Mouse (Mus musculus) liver, adult 2 months (tissue): ENCODE data around the gene Heg1. TPM values are rescaled to one million over a fixed set of nuclear protein-coding genes. Genes with fewer than 3 reads are reported as not detected.

Experiments used
- DNase-seq: peaks from one replicate; pipeline ENCODE4 v3.0.0-alpha.2; 2011; ENCODE audit warnings: low read depth, low spot score; ENCODE audit errors: extremely low read depth
- H3K27ac ChIP-seq: fragments of 200-500 bp; replicated peaks from 2 replicates; pipeline ENCODE4 v1.5.1; 2012; ENCODE audit warnings: low read depth, mild to moderate bottlenecking, control low read depth, inconsistent platforms, low read length; ENCODE audit not compliant: insufficient read depth
- H3K27me3 ChIP-seq: fragments of 200-500 bp; 2 replicates; pipeline ENCODE4 v1.6.1; 2012; ENCODE audit warnings: mild to moderate bottlenecking, moderate library complexity, low read length, inconsistent platforms; ENCODE audit not compliant: control insufficient read depth, insufficient read depth
- H3K36me3 ChIP-seq: fragments of 200-500 bp; 2 replicates; pipeline ENCODE4 v1.6.1; 2012; ENCODE audit warnings: low read length, inconsistent platforms; ENCODE audit not compliant: control insufficient read depth, insufficient read depth
- H3K4me1 ChIP-seq: fragments of 200-500 bp; 2 replicates; pipeline ENCODE4 v1.6.1; 2011; ENCODE audit warnings: low read length; ENCODE audit not compliant: control insufficient read depth, insufficient read depth
- H3K4me3 ChIP-seq: fragments of 200-500 bp; 2 replicates; pipeline ENCODE4 v1.5.1; 2011; ENCODE audit warnings: low read depth, mild to moderate bottlenecking, control low read depth, low read length, moderate library complexity; ENCODE audit not compliant: insufficient read depth
- H3K79me2 ChIP-seq: fragments of 200-500 bp; 2 replicates; pipeline ENCODE4 v1.6.1; 2012; ENCODE audit warnings: inconsistent platforms, mild to moderate bottlenecking, low read length, moderate library complexity; ENCODE audit not compliant: control insufficient read depth, insufficient read depth
- H3K9ac ChIP-seq: fragments of 200-500 bp; 2 replicates; pipeline ENCODE4 v1.6.1; 2012; ENCODE audit warnings: low read depth, mild to moderate bottlenecking, control low read depth, inconsistent platforms, low read length
- CTCF ChIP-seq: fragments of 200-500 bp; IDR thresholded peaks from 2 replicates; pipeline ENCODE4 v1.5.1; 2011; ENCODE audit warnings: low read depth, low read length, control low read depth
- POLR2A ChIP-seq: fragments of 200-500 bp; IDR thresholded peaks from 2 replicates; pipeline ENCODE4 v1.6.1; 2011; ENCODE audit warnings: low read length, control low read depth; ENCODE audit not compliant: insufficient read depth; ENCODE audit errors: extremely low read depth
- WGBS: fragments of 180-500 bp; shearing (Covaris S2); methylation state at CpG from one replicate; pipeline ENCODE4 v1.1.7; 2018; 5-methylcytosine and 5-hydroxymethylcytosine counted together
- polyA plus RNA-seq: library from polyadenylated mRNA; depleted of rRNA; stranded (reverse); fragments of >200 nt; gene quantifications from 2 replicates; pipeline ENCODE4 v1.2.3, GENCODE M21; 2012
- total RNA-seq: library from RNA; depleted of rRNA; stranded (reverse); fragments of >200 nt; gene quantifications from 2 replicates; pipeline ENCODE4 v1.2.3, GENCODE M21; 2014

Heg1 gene
- total and polyA plus RNA-seq, 2 experiments: 5.8 to 8.6 TPM

- H3K4me1 ChIP-seq: no peaks in the 10 kb centered on the region; the same call in 1 of the 2 replicates
- no peaks in the 10 kb centered on the region for H3K27me3 ChIP-seq
- TF ChIP-seq CTCF (no peak), POLR2A (no peak)
- peaks cover 3% of the 10 kb centered on the region; the same call in 1 of the 2 replicates for H3K36me3 ChIP-seq
- no peak overlapping the region for H3K4me3 ChIP-seq
- H3K79me2 ChIP-seq: no peaks in the 10 kb centered on the region
- no peak overlapping the region for H3K9ac ChIP-seq
- H3K27ac ChIP-seq: no peak overlapping the region
- DNase-seq: no peak
- 92% methylated on average over 5 of the region's 5 CpGs for WGBS
Measured at GRCm38 (mm10) chr16:33760542-33760941, 76.4 kb downstream of the Heg1 start.

- Histone ChIP-seq H3K4me3 (no peak overlapping the region), H3K27me3 (no peaks in the 10 kb centered on the region), H3K36me3 (peaks cover 3% of the 10 kb centered on the region; the same call in 1 of the 2 replicates), H3K27ac (no peak overlapping the region), H3K79me2 (no peaks in the 10 kb centered on the region), H3K4me1 (no peaks in the 10 kb centered on the region; the same call in 1 of the 2 replicates), H3K9ac (no peak overlapping the region)
- WGBS: 93% methylated on average over 11 of the region's 11 CpGs
- DNase-seq: no peak
- no peak for TF ChIP-seq POLR2A
Measured at GRCm38 (mm10) chr16:33760996-33761395, 76.8 kb downstream of the Heg1 start.

GRCm38 (mm10) chr16:33764501-33765193 is 80.5 kb downstream of the Heg1 start:
- no peak for TF ChIP-seq POLR2A
- TF ChIP-seq CTCF: no peak
- H3K27ac ChIP-seq: no peak overlapping the region
- no peak for DNase-seq
- H3K4me3 ChIP-seq: no peak overlapping the region
- 90% methylated on average over 12 of the region's 12 CpGs for WGBS
- H3K27me3 ChIP-seq: no peaks in the 10 kb centered on the region
- peaks cover 3% of the 10 kb centered on the region; the same call in 1 of the 2 replicates for H3K36me3 ChIP-seq
- H3K9ac ChIP-seq: no peak overlapping the region
- no peaks in the 10 kb centered on the region for H3K79me2 ChIP-seq
- H3K4me1 ChIP-seq: no peaks in the 10 kb centered on the region; the same call in 1 of the 2 replicates

- no peaks in the 10 kb centered on the region for H3K27me3 ChIP-seq
- H3K9ac ChIP-seq: no peak overlapping the region
- 99% methylated on average over 2 of the region's 2 CpGs for WGBS
- H3K27ac ChIP-seq: no peak overlapping the region
- peaks cover 3% of the 10 kb centered on the region; the same call in 1 of the 2 replicates for H3K36me3 ChIP-seq
- no peak for DNase-seq
- H3K79me2 ChIP-seq: no peaks in the 10 kb centered on the region
- no peaks in the 10 kb centered on the region; the same call in 1 of the 2 replicates for H3K4me1 ChIP-seq
- TF ChIP-seq CTCF (no peak), POLR2A (no peak)
- no peak overlapping the region for H3K4me3 ChIP-seq
Measured at GRCm38 (mm10) chr16:33765477-33765876, 81.3 kb downstream of the Heg1 start.

- no peaks in the 10 kb centered on the region; the same call in 1 of the 2 replicates for H3K4me1 ChIP-seq
- H3K36me3 ChIP-seq: peaks cover 2% of the 10 kb centered on the region; the same call in 1 of the 2 replicates
- DNase-seq: no peak
- WGBS: 90% methylated on average over 12 of the region's 12 CpGs
- TF ChIP-seq CTCF: no peak
- TF ChIP-seq POLR2A: no peak
- no peak overlapping the region for H3K27ac ChIP-seq
- H3K4me3 ChIP-seq: no peak overlapping the region
- no peaks in the 10 kb centered on the region for H3K27me3 ChIP-seq
- no peaks in the 10 kb centered on the region for H3K79me2 ChIP-seq
- no peak overlapping the region for H3K9ac ChIP-seq
Measured at GRCm38 (mm10) chr16:33766309-33766708, 82.1 kb downstream of the Heg1 start.

GRCm38 (mm10) chr16:33766757-33767156 is 82.6 kb downstream of the Heg1 start:
- H3K9ac ChIP-seq: no peak overlapping the region
- no peaks in the 10 kb centered on the region for H3K79me2 ChIP-seq
- TF ChIP-seq POLR2A: no peak
- TF ChIP-seq CTCF: no peak
- no peak for DNase-seq
- H3K27ac ChIP-seq: no peak overlapping the region
- H3K4me1 ChIP-seq: no peaks in the 10 kb centered on the region; the same call in 1 of the 2 replicates
- 86% methylated on average over 15 of the region's 15 CpGs for WGBS
- no peaks in the 10 kb centered on the region; the same call in 1 of the 2 replicates for H3K36me3 ChIP-seq
- H3K4me3 ChIP-seq: no peak overlapping the region
- no peaks in the 10 kb centered on the region for H3K27me3 ChIP-seq
